Mouse (Mus musculus) right cerebral cortex, postnatal 36 days (tissue): ENCODE measurements at regions not wholly inside any gene's neighbourhood (a gene's known extent, or its start where the extent isn't known, plus 50 kb on each side); places are given as distances from the start of the nearest gene placed in this dataset.

ENCODE experiments used
- DNase-seq, 2 experiments: peaks; one replicate each; pipeline ENCODE4 v3.0.0; 2022; ENCODE audit warnings: low spot score in 2 of 2, mixed read lengths in 1 of 2

DNA sequence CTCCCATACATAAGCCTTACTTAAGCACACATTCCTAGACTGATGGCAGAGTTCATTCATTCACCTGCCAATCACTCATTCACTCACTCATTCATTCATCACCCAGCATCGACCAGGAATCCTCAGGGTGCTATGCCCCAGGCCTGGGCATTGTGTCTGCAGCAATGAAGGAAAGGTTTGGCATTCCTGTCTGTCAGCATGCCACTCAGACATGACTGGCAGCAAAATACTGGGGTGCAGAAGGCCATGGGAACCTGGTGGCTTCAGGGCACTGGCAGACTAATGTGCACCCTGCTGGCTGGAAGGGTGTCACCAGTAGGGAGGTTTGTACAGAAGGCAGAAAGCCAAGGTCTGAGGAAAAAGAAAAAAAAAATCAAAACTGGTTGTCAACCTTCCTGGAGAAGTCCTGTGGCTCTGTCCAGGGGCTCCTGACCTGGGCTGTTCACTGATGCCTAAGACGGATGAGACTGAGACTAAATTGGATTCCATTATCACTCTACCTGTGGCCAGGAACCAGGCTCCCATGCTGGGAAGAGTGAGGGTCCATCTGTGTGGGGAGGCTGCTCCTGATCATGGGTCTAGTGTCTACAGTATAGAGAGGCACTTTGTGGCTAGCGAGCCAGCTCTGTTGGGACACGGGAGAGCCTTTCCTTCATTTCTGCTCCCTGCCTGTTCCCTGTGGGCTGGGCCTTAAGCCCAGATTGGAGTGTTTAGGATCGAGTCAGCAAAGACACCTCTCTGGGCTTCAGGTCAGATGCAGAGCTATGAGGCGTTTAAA, 104.1 kb downstream of the Cstad start:
- no peak for DNase-seq

DNA sequence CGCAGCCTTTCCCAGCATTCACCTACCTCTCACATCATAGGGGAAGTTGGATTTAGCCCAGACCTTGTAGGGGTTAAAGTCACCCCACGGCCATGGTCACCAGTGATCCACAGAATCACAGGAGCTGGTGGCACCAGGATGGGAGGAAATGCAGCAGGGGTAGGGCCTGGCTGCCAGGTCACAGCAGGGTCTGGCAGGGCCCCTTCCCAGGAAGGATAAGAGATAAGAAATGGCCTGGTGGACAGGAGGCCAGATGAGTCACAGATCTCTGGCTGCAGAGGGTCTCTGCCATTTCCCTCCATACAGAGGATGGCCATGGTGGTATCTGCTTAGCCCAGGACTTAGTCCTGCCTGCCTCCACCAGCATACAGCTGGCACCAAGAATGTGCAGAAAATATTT, 103.0 kb downstream of the Cstad start:
- no peak for DNase-seq

DNA sequence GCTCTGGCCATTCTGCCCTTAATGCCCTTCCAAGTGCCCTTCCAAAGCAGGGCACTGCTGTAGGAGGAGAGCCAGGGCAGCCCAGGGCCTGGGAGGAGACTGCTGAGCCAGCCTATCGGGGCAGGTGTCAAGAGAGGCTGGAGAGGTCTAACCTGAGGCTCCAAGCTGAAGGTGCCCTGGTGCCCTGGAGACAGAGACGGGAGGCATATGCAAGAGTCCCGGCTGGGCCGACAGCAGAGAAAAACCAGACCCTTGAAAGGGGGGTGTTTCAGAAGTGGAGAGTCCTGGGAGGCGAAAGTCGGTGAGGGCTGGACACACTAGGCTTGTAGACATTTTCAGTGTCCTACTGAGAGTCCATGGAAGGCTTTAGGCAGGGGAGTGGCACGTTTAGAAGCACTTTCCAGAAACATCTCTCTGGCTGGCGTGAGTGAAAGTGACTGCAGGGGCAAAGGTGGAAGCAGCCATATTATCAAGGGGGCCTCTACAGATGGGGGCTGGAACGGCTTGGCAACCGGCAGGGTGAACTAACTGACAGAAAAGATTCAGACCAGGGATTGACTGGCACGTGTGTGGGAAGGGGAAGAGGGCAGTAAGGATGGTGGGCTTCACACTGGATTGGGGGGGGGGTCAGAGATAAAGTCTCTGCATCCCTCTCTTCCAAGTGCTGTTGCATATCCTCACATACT, 101.1 kb downstream of the Cstad start:
- DNase-seq: no peak

DNA sequence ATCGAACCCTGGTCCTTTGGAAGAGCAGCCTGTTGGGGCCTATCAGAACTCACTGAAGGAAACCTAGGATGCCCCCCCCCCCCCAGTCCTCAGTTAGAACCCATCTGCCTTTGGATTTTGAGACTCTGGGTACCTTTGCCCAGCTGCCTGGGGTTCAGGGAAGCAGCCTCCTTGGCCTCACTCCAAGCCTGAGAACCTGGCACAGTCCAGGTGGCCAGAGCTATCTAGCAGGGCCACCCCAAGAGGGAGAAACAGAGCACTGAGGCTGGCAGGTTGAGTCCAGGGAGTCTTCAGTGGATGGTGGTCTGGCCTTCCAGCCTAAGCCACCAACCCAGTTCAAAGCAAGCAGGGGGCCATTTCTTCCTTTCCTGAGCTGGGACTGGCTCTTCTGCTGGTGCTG, 100.2 kb downstream of the Cstad start:
- no peak for DNase-seq

DNA sequence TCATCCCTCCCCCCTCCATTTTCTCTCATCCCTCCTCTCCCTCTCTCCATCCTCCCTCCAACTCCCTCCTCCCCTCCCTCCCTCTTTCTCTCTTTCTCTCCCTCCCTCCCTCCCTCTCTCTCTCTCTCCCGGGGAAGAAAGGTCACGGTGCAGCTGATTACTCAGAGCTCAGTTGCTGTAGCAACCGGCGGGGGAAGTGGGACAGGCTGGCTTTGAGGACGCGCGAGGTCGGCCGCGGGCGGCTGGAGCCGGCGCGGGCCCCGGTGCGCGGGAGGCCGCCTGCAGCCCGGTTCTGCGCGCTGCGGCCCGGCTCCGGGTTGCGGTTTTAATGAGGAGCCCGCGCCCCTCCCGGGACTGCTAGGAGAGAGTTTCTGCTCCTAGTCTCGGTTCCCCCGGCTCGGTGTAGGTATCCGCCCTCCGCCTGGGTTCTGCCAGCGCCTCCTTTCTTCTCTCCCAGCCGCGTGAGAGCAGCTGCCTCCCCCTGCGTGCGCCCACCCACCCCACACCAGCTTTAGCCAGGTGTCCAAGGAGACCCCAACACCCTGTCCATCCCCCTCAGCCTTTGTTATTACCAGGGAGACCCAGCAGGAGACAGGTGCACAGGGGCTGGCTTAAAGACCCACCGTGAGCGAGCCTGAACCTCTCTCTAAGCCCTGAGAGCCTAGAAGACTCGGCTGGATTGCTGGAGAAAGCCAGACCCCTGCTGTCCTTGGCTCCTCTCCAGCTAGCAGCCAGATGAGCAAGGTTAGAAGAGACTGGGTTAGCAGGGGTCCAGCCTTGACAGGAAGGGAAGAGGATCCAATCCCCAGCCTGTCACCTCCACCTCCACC, 98.6 kb downstream of the Cstad start:
- DNase-seq: peak; percentile 80 to 85

DNA sequence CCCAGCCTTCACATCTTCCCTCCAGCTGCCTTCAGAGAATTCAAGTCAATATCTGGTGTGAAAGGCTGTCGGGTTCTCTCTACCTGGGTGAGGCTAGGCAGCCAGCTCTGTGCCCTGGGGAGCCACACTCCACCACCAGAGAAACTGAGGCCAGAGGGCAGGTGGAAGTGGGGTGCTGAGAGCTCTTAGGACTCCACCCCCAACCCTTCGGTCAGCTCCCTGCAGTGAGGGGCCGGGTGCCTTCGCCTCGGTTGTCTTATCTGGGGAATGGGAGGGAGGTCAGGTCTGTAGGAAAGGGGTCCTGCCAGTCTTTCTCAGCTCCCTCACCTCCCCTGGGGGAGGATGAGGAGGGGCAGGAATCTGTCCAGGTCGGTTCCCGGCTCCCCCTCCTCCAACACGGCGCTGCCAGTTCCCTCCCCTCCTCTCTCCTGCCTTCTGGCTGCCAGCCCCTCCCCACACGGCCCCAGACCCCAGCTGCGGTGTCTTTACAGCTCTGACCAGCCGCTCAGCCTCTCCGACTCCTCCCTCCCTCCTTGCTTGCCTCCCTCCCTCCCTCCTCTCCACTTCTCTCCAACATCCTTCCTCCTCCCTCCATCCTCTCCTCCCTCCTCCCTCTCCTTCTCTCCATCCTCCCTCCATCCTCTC, 97.8 kb downstream of the Cstad start:
- DNase-seq: peak in 1 of 2 experiments; percentile 48

DNA sequence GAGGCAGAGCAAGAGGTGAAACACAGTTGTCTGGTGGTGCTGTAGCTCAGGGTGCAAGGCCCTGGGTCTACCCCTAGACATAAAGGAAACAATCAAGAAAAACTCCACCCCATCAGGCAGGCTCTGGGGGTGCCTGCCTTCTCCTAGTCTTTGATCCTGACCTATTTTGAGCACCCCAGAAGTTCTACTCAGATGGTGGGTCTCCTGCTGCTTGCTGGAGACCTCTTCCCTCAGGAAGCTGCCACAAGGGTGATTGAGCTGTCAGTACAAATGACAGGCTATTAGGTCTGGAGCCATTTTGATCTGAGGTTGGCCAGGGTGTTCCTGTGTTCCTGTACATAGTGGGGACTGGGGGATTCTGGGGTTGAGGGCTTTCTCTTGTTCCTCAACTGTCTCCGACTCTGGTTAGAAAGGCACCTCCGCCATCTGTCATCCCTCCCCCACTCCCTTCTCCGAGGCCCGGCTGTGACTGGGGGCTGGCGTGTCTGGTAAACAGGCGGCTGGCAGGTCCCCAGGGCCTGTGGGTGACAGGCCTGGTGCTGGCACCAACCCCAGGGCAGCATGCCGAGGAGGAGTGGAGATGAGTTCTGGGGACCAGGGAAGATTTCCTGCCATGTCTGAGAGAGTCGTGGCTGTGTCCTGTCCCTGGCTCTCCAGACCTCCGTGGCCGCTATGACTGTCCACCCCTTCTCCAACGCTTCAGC, 97.2 kb downstream of the Cstad start:
- peak; percentile 84 to 85 for DNase-seq

DNA sequence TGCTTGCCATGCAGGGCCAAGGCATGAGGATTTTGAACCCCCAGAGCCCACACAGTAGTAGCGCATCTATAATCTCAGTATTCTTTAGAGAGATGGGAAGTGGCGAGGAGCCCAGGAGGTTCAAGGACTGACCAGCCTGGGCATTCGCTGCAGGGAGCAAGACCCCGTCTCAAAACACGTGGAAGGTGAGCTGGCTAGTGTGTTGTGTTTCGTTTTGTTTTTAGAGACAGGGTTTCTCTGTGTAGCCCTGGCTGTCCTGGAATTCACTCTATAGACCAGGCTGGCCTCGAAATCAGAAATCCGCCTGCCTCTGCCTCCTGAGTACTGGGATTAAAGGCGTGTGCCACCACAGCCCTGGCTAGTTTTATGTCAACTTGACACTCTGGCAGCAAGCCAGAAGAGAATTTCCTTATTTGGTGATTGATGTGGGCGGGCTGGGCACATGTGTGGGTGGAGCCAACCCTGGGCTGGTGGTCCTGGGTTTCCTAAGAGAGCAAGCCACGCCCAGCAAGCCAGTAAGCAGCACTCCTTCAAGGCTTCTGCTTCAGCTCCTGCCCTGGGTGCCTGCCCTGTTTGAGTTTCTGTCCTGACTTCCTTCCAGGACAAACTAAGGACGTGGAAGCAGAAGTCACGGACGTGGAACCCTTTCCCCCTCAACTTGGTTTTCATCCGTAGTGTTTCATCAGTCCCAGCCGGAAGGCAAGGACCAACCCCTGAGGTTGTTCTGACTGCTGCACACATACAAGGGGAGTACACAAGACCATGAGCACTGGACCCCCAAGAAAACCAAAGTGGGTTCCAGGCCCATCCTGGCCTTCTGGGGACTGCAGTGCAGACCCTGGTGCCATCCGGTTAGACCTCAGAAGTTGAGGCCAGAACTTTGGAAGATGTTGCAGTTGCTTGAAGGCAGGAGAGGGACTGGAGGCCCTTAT, 96.4 kb downstream of the Cstad start:
- no peak for DNase-seq

DNA sequence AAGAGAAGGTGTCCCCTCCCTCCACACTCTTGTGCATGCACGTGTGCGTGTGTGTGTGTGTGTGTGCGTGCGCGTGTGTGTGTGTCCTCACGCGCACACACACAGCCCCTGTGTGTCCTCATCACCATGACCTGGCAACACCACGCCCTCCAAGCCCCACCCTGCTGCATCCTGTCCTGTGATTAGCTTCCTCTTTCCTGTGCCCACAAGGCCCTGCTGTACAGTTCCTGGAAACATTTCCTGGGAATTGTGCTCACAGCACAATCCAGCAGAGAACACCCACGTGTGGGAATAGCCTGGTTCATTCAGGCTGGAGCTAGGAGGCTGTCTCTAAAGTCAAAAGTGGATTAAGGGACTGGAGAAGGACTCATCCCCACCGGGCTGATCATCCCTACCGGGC, 95.5 kb downstream of the Cstad start:
- DNase-seq: no peak

DNA sequence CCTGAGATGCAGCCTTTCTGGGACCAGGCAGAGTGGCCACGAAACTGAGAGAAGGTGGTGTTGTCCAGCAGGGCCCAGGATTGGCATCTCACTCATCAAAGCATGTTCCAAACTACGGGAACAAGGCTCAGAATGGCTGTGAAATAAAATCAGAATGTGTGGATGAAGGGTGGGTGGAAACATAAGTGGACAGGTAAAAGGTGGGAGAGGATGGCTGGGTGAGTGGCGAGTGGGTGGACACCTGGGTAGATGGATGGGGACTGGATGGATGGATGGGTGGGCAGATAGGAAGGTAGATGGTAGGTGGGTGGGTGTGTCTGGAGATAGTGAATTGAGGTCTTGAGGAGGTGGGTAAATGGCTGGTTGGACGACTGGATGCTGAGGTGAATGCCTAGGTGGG, 93.6 kb downstream of the Cstad start:
- DNase-seq: no peak

DNA sequence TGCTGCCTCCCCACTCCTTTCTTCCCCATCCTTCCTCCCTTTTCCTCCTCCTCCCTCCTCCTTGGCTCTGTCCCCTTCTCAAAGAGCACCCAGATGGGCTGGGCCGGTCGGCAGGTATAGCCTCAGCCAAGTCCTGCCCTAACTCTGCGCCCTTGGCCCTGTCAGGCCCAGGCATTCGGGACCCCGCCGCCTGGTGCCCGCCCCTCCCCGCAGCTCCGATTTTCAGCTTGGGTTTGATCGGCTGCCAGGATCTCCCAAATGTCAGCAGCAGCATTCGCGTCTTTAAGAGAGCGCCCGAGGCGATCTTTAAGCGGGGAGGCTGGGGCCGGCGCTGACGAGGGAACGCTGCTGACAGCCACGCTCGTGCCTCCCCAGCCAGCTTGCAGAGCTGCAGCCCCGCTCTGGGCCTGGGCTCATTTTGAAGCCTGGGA, 92.3 kb downstream of the Cstad start:
- DNase-seq: peak in 1 of 2 experiments; percentile 55

DNA sequence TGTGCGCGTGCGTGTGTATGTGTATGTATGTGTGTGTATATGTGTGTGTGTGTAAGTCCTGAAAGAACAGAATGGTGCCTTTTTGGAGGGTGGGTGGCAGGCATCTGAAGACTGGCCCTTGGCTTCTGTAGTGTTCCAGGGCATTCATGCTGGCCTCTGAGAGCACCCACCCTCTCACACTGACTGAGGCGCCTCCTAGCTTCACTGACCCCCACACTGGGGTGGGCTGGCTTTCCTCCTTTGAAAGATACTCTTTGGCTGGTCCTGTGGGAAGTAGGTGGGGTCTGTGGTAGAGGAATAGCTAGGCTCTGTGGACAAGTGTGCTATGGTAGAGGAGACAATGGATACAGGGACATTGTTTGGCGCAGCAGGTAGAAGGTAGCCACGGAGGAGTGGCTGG, 91.5 kb downstream of the Cstad start:
- DNase-seq: no peak

DNA sequence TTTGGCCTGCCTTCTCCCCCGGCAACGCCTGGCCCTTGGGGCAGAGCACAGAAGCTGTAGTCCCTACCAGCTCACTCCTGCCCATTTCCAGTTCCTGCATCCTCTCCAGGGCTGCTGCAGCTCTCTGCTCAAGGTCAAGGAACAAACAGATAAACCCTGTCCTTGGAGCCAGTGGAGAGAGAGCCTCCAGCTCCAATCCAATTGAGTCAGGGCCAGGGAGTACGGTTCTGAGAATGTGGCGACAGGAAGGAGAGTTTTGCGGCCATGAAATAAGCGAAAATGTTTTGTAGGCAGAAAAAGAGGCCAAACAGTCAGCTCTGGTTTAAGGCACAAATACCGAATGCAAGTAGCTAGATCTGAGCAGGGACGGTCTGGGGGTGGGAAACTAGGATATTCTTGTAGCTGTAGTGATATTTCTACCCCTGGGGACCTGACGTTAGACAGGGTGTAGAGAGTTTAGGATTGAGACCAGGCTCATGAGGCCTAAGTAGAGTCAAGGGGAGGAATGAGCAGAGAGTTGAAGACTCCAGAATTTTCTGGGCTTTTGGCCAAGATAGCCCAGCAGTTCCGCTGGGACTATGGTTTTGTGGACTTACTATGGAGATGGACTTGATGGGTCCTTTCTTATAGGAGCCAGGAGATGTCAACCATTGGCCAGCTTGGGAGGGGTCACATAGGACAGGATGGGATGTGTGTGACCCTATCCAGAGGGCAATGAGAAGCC, 90.5 kb downstream of the Cstad start:
- no peak for DNase-seq

DNA sequence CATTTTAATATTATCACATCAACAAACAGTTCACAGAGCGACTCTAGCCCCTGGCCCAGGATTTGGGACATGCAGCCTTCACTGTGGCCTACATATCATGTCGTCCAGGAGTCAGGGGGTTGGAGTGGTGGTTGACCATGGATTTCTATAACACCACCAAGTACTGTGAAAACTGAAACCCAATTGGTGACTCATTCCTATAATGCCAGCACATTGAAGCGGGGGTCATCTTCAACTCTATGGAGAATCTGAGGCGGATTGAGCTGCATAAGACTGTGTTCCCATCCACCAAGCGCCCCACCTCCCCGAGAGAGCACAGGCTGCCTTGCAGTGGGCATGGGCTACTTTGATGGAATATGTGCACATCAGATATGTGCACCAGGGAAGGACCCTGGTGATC, 89.6 kb downstream of the Cstad start:
- no peak for DNase-seq

DNA sequence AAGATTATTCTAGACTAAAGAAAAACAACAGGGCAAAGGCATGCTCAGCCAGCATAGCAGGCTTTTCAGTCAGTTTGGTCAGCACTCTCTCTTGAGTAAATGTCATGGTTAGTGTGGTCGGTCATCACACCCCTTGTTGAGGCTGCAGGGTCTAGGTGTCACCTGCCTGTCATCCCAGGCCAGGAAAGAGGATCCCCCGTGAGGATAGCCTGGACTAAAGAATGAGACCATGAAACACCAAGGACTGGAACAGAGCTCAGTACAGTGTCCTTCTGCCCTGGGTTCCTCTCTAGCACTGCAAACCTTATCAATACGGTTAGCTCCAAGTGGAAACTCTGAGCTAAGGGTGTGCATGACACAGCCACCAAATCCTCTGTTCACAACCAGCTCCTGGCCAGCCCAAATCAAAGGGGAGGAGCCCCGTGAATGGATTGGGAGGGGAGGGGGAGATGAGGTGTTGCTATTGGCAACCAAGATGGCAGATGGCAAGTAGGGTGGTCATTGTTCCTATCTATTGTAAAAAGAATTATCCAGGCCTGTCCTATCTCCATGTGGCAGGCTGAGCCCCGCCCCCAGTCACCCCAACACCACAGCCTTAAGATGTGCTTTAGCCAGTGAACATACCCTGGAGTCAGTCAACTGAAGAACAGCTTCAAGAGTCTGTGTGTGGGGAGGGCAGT, 87.4 kb downstream of the Cstad start:
- no peak for DNase-seq

DNA sequence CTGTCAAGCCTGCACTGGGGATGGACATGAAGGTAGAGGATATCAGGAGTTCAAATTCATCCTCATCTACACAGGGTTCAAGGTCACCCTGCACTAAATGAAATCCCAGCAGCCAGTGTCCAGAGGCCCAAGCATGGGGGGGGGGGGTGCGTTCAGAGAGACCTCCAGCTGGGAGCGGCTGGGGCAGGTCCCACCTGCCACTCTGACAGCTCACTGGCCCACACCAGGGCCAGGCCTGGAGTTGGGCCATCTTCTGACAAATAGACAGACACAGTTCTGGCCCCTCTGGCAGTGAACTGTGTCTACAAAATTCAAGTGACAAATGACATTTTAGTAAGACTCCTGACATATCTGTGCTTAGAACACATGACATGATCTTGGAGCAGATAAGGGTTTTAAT, 86.8 kb downstream of the Cstad start:
- DNase-seq: no peak

DNA sequence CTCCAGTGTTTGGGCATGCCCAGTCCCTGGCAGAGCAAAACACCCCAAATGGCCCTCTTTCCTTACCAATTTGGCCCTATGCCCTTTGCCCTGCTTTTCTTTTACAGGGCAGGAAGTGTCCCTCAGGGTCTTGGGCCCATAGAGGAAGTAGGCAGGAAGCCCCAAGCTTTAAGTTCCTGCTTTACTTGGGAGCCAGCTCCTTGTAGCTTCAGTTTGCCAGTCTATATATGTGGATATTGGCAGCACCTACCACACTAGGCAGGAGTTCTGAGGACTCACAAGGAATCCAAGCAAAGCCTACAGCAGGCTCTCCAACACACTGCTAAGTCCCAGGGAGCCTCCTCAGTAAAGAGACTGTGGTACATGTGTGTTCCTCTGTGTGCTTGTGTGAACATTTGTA, 84.2 kb downstream of the Cstad start:
- no peak for DNase-seq

DNA sequence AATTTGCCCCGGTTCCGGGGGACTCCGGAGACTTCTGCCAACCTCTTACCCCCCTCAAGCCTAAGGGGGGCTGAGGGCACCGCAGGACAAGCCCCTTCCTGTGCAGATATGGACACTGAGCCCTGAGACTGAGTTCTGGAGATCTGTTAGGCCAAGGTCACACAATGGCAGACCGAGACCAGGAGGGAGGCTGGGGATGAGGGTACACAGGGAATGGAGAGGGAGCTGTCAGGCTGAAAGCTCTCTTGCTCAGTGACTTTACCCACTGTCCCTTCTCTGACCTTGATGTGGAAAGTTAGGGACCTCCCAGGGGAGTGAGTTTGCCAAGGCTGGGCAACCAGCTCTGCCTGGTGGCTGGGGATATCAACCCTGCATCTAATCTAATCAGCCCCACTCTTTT, 82.7 kb downstream of the Cstad start:
- DNase-seq: no peak

DNA sequence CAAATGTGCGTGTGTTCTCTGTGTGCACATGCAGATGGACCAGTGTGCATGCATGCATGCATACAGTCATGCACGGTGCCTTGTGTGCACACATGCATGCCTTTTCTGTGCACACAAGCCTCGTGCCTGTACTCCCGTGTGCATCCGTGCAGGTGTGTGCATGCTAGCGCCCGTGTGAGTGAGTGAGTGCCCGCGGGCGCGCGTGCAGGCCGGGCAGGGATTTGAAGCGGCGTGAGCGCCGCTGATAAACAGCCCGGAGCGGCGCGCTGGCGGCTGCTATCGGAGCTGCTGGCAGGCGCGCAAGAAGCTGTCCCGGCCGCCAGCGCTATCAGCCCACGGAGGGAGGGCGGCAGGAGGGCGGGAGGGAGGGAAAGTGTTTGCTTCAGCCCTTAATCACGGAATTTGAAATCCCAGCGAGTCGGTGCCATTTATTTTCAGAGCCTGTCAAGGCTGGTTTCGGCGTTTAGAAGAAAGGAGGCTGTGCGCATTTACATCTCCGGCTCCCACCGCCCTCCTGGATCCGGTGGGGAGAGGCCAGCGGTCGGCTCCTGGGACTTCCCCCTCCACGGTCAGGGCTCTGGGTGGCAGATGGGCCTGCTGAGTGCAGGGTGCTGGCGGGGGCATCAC, 82.1 kb downstream of the Cstad start:
- DNase-seq: peak; percentile 74 to 75
